Mouse (Mus musculus) forebrain, embryonic 10.5 days (tissue): Measurements from ENCODE around the gene Hist1h2bb. TPM values are rescaled to one million over a fixed set of nuclear protein-coding genes. Genes with fewer than 3 reads are reported as not detected.
"Not testable (repeated sequence)": the region's sequence is repeated elsewhere in the genome, so short reads cannot be mapped to it uniquely, and the experiment has no call there.

ENCODE experiments used
- DNase-seq: peaks from one replicate; pipeline ENCODE4 v3.0.0-alpha.2; 2017; ENCODE audit warnings: low spot score; ENCODE audit errors: extremely low spot score
- H3K27ac ChIP-seq: fragments of 300-500 bp; sonication (generic); 2 replicates; pipeline ENCODE4 v1.5.1; 2016; ENCODE audit warnings: mild to moderate bottlenecking
- H3K27me3 ChIP-seq: fragments of 300-500 bp; sonication (generic); 2 replicates; pipeline ENCODE4 v1.6.1; 2016; ENCODE audit warnings: mild to moderate bottlenecking; ENCODE audit not compliant: poor library complexity, severe bottlenecking
- H3K36me3 ChIP-seq: fragments of 300-500 bp; sonication (generic); replicated peaks from 2 replicates; pipeline ENCODE4 v1.6.1; 2016; ENCODE audit warnings: mild to moderate bottlenecking, moderate library complexity
- H3K4me1 ChIP-seq: fragments of 300-500 bp; sonication (generic); 2 replicates; pipeline ENCODE4 v1.6.1; 2016
- H3K4me3 ChIP-seq: fragments of 300-500 bp; sonication (generic); 2 replicates; pipeline ENCODE4 v1.5.1; 2016; ENCODE audit warnings: mild to moderate bottlenecking, moderate library complexity
- H3K9me3 ChIP-seq: fragments of 300-500 bp; sonication (generic); 2 replicates; pipeline ENCODE4 v1.6.1; 2016; ENCODE audit warnings: mild to moderate bottlenecking, moderate library complexity
- WGBS: fragments of 180-500 bp; shearing (Covaris S2); methylation state at CpG from one replicate; pipeline ENCODE4 v1.1.7; 2016; 5-methylcytosine and 5-hydroxymethylcytosine counted together
- polyA plus RNA-seq: library from polyadenylated mRNA; unstranded; fragments of >200 nt; fragmentation: Nextera tagmentation; extraction: Ambion mirVana; gene quantifications from 2 replicates; pipeline ENCODE4 v1.2.1, GENCODE M21; 2016

Hist1h2bb gene
- polyA plus RNA-seq, result 2.3 and 2.7 TPM in 2 replicates

GRCm38 (mm10) chr13:23746201-23747080 is at the start of gene Hist1h2bb:
Gene Hist1h2bb (plus strand): TSS chr13:23746734.
- Histone ChIP-seq H3K4me1 (peaks cover 35% of the 10 kb centered on the region), H3K4me3 (peak within 1 kb of the TSS; percentile 58), H3K27ac (peak within 1 kb of the TSS; percentile 98)
- not testable (repeated sequence) for H3K27me3 ChIP-seq, H3K9me3 ChIP-seq, H3K36me3 ChIP-seq
- peak; percentile 78 for DNase-seq
- WGBS, result under 1% methylated on average over 48 of the region's 58 CpGs

GRCm38 (mm10) chr13:23697491-23698299 is 48.8 kb upstream of the Hist1h2bb start:
- Histone ChIP-seq H3K27ac (peak overlapping the region; percentile 90), H3K4me1 (peaks cover 38% of the 10 kb centered on the region), H3K4me3 (peak overlapping the region; percentile 55), H3K36me3 (no peaks in the 10 kb centered on the region; the same call in 1 of the 2 replicates), H3K27me3 (no peaks in the 10 kb centered on the region), H3K9me3 (no peaks in the 10 kb centered on the region)
- peak; percentile 64 for DNase-seq
- under 1% methylated on average over 26 of the region's 32 CpGs for WGBS

GRCm38 (mm10) chr13:23698300-23698693 is 48.2 kb upstream of the Hist1h2bb start, which contains the start of gene Hist1h4c:
Gene Hist1h4c (minus strand): TSS chr13:23698454.
- peak; percentile 97 for DNase-seq
- H3K36me3 ChIP-seq, result no peaks in the 10 kb centered on the region; the same call in 1 of the 2 replicates
- H3K4me3 ChIP-seq, result peak within 1 kb of the TSS; percentile 55
- 0% methylated on average over 22 of the region's 22 CpGs for WGBS
- peaks cover 38% of the 10 kb centered on the region for H3K4me1 ChIP-seq
- no peaks in the 10 kb centered on the region for H3K9me3 ChIP-seq
- no peaks in the 10 kb centered on the region for H3K27me3 ChIP-seq
- H3K27ac ChIP-seq, result peak within 1 kb of the TSS; percentile 90

- Histone ChIP-seq H3K4me1 (peaks cover 38% of the 10 kb centered on the region), H3K36me3 (no peaks in the 10 kb centered on the region), H3K27me3 (no peaks in the 10 kb centered on the region), H3K4me3 (peak overlapping the region; percentile 55), H3K27ac (peak overlapping the region; percentile 90), H3K9me3 (no peaks in the 10 kb centered on the region)
- DNase-seq, result peak; percentile 13
- WGBS, result 59% methylated on average over 6 of the region's 6 CpGs
Measured at GRCm38 (mm10) chr13:23698996-23699395, 47.5 kb upstream of the Hist1h2bb start.

- Histone ChIP-seq H3K4me1 (peaks cover 38% of the 10 kb centered on the region), H3K27ac (peak overlapping the region; percentile 90; the same call in 1 of the 2 replicates), H3K27me3 (no peaks in the 10 kb centered on the region), H3K36me3 (no peaks in the 10 kb centered on the region), H3K4me3 (no peak overlapping the region), H3K9me3 (no peaks in the 10 kb centered on the region)
- peak; percentile 7 for DNase-seq
- 73% methylated on average over 3 of the region's 3 CpGs for WGBS
Measured at GRCm38 (mm10) chr13:23699767-23700166, 46.8 kb upstream of the Hist1h2bb start.

- DNase-seq, result peak; percentile 70
- peak overlapping the region; percentile 56; the same call in 1 of the 2 replicates for H3K27ac ChIP-seq
Measured at GRCm38 (mm10) chr13:23700786-23701520, 45.6 kb upstream of the Hist1h2bb start.

GRCm38 (mm10) chr13:23702220-23702619 is 44.3 kb upstream of the Hist1h2bb start:
- Histone ChIP-seq H3K9me3 (no peaks in the 10 kb centered on the region), H3K4me1 (peaks cover 23% of the 10 kb centered on the region), H3K27me3 (peaks cover 3% of the 10 kb centered on the region; the same call in 1 of the 2 replicates), H3K4me3 (no peak overlapping the region), H3K36me3 (no peaks in the 10 kb centered on the region), H3K27ac (no peak overlapping the region)
- 91% methylated on average over 4 of the region's 4 CpGs for WGBS
- peak; percentile 2 for DNase-seq

More at GRCm38 (mm10) chr13:23700786-23701520, 45.6 kb upstream of the Hist1h2bb start:
- 37% methylated on average over 8 of the region's 8 CpGs for WGBS
- H3K4me1 ChIP-seq, result peaks cover 32% of the 10 kb centered on the region
- no peaks in the 10 kb centered on the region for H3K27me3 ChIP-seq
- H3K36me3 ChIP-seq, result no peaks in the 10 kb centered on the region
- H3K9me3 ChIP-seq, result no peaks in the 10 kb centered on the region
- H3K4me3 ChIP-seq, result no peak overlapping the region; the same call in 1 of the 2 replicates

- H3K4me1 ChIP-seq, result peaks cover 17% of the 10 kb centered on the region
- 84% methylated on average over 2 of the region's 2 CpGs for WGBS
- not testable (repeated sequence) for H3K9me3 ChIP-seq, H3K4me3 ChIP-seq, H3K27ac ChIP-seq, H3K36me3 ChIP-seq, H3K27me3 ChIP-seq, DNase-seq
Measured at GRCm38 (mm10) chr13:23702801-23703200, 43.7 kb upstream of the Hist1h2bb start.

- no peak overlapping the region for H3K27ac ChIP-seq
- peaks cover 23% of the 10 kb centered on the region for H3K27me3 ChIP-seq
- DNase-seq, result peak; percentile 8
- H3K36me3 ChIP-seq, result no peaks in the 10 kb centered on the region
- 91% methylated on average over 7 of the region's 7 CpGs for WGBS
- H3K4me1 ChIP-seq, result peaks cover 21% of the 10 kb centered on the region
- no peak overlapping the region for H3K4me3 ChIP-seq
- no peaks in the 10 kb centered on the region for H3K9me3 ChIP-seq
Measured at GRCm38 (mm10) chr13:23705751-23706356, 40.7 kb upstream of the Hist1h2bb start.

- peak; percentile 12 for DNase-seq
- WGBS, result 92% methylated on average over 12 of the region's 12 CpGs
Measured at GRCm38 (mm10) chr13:23706771-23707170, 39.8 kb upstream of the Hist1h2bb start.

GRCm38 (mm10) chr13:23708041-23708440 is 38.5 kb upstream of the Hist1h2bb start:
- peak; percentile 10 for DNase-seq
- Histone ChIP-seq H3K4me3 (no peak overlapping the region), H3K4me1 (peaks cover 18% of the 10 kb centered on the region), H3K36me3 (no peaks in the 10 kb centered on the region), H3K27ac (no peak overlapping the region), H3K27me3 (peaks cover 38% of the 10 kb centered on the region), H3K9me3 (no peaks in the 10 kb centered on the region)
- WGBS, result 85% methylated on average over 4 of the region's 4 CpGs

More at GRCm38 (mm10) chr13:23706771-23707170, 39.8 kb upstream of the Hist1h2bb start:
- Histone ChIP-seq H3K9me3 (no peaks in the 10 kb centered on the region), H3K27ac (peak overlapping the region; percentile 37), H3K27me3 (peaks cover 32% of the 10 kb centered on the region), H3K36me3 (no peaks in the 10 kb centered on the region), H3K4me1 (peaks cover 18% of the 10 kb centered on the region), H3K4me3 (no peak overlapping the region)
